ENCODE assay signal across 24 mouse cellular contexts in genomic region chr10:26328843-26329242, GRCm38 (mm10). TPM values are rescaled to one million over a fixed set of nuclear protein-coding genes. Genes with fewer than 3 reads are reported as not detected.
DNase-seq lines count a peak whose midpoint lies in the region; ATAC-seq lines count a peak whose summit lies in the region.
"Had no signal": no experiment of that assay in that cellular context is flagged by ENCODE, and none has a peak within 500 bp of the region (broad histone marks: within the 10 kb centered on the region; RNA-seq: fewer than 3 reads in every experiment).

No protein-coding gene starts in this region.

- H3K9me3 ChIP-seq in hindbrain, embryonic 12.5 days (replicated peaks): no peaks in the 10 kb centered on the region
- H3K9me3 ChIP-seq in hindbrain, embryonic 10.5 days: no peaks in the 10 kb centered on the region
- H3K9me3 ChIP-seq in neural tube, embryonic 14.5 days (ENCODE audit: control insufficient read depth, low read length): no peaks in the 10 kb centered on the region
- H3K9me3 ChIP-seq: embryonic facial prominence, embryonic 13.5 days; embryonic facial prominence, embryonic 15.5 days; forebrain, embryonic 10.5 days; forebrain, embryonic 12.5 days had no signal

- peaks cover 14% of the 10 kb centered on the region; the same call in 1 of the 2 replicates for H3K36me3 ChIP-seq in hindbrain, embryonic 12.5 days
- H3K36me3 ChIP-seq in hindbrain, embryonic 10.5 days: peaks cover 59% of the 10 kb centered on the region
- no peaks in the 10 kb centered on the region for H3K36me3 ChIP-seq in neural tube, embryonic 14.5 days (ENCODE audit: control insufficient read depth, insufficient read depth, low read length)

- H3K4me2 ChIP-seq in hindbrain, embryonic 12.5 days (replicated peaks): no peak overlapping the region
- H3K4me2 ChIP-seq in neural tube, embryonic 14.5 days (ENCODE audit: low read depth, low read length): no peak overlapping the region
- H3K4me2 ChIP-seq: embryonic facial prominence, embryonic 13.5 days; embryonic facial prominence, embryonic 15.5 days; forebrain, embryonic 12.5 days had no signal

- 57% methylated on average over 3 of the region's 3 CpGs for WGBS in hindbrain, embryonic 12.5 days
- WGBS in hindbrain, embryonic 10.5 days: 65% methylated on average over 3 of the region's 3 CpGs
- WGBS in neural tube, embryonic 14.5 days: 41% methylated on average over 3 of the region's 3 CpGs

- no peak overlapping the region for H3K9ac ChIP-seq in hindbrain, embryonic 12.5 days
- no peak overlapping the region for H3K9ac ChIP-seq in neural tube, embryonic 14.5 days (replicated peaks; ENCODE audit: low read depth, low read length)
- H3K9ac ChIP-seq: embryonic facial prominence, embryonic 13.5 days; embryonic facial prominence, embryonic 15.5 days; forebrain, embryonic 12.5 days had no signal

- H3K27me3 ChIP-seq in hindbrain, embryonic 12.5 days: no peaks in the 10 kb centered on the region
- H3K27me3 ChIP-seq in hindbrain, embryonic 10.5 days (ENCODE audit: insufficient read depth, poor library complexity, severe bottlenecking): 0 out of 2 replicates have a peak, but pooled peaks cover 5% of the 10 kb centered on the region
- no peaks in the 10 kb centered on the region for H3K27me3 ChIP-seq in neural tube, embryonic 14.5 days (ENCODE audit: control insufficient read depth, insufficient read depth, low read length)
- H3K27me3 ChIP-seq: embryonic facial prominence, embryonic 13.5 days; embryonic facial prominence, embryonic 15.5 days had no signal

- H3K4me3 ChIP-seq in hindbrain, embryonic 12.5 days: no peak overlapping the region
- H3K4me3 ChIP-seq in hindbrain, embryonic 10.5 days: no peak overlapping the region
- H3K4me3 ChIP-seq in neural tube, embryonic 14.5 days (ENCODE audit: low read depth, low read length): no peak overlapping the region
- H3K4me3 ChIP-seq: embryonic facial prominence, embryonic 13.5 days; embryonic facial prominence, embryonic 15.5 days; erythroblast, embryonic 14.5 days; forebrain, embryonic 10.5 days; forebrain, embryonic 12.5 days had no signal

- peak; percentile 52; the same call in 1 of the 2 replicates for ATAC-seq in hindbrain, embryonic 12.5 days (ENCODE audit: low FRiP score)
- peak; percentile 39; the same call in 1 of the 2 replicates for ATAC-seq in neural tube, embryonic 14.5 days (ENCODE audit: low read depth)
- ATAC-seq: CD4-positive, CD25-positive, alpha-beta regulatory T cell, adult 4 months had no signal

- H3K4me1 ChIP-seq in hindbrain, embryonic 12.5 days: peaks cover 11% of the 10 kb centered on the region
- peaks cover 19% of the 10 kb centered on the region; the same call in 1 of the 2 replicates for H3K4me1 ChIP-seq in hindbrain, embryonic 10.5 days (replicated peaks)
- H3K4me1 ChIP-seq in neural tube, embryonic 14.5 days (ENCODE audit: control insufficient read depth, insufficient read depth, low read length): 0 out of 2 replicates have a peak, but pooled peaks cover 3% of the 10 kb centered on the region
- H3K4me1 ChIP-seq: embryonic facial prominence, embryonic 13.5 days; embryonic facial prominence, embryonic 15.5 days had no signal

- DNase-seq in hindbrain, embryonic 10.5 days (ENCODE audit: low spot score): no peak
- DNase-seq in retina, embryonic 14.5 days (ENCODE audit: low spot score): peak; percentile 3
- no peak for DNase-seq in retina, postnatal 1 day
- DNase-seq in thymus, postnatal 0 days (ENCODE audit: low spot score): no peak
- no peak for DNase-seq in kidney, postnatal 25 days
- DNase-seq: adrenal gland, adult 2 months; adrenal gland, postnatal 10 days; adrenal gland, postnatal 25 days; B cell, adult 2 months; cerebellum, adult 11 months; cerebellum, adult 18-20 months; cerebellum, adult 8-10 months; cerebellum, adult 9-11 months; cerebellum, postnatal 14 days; cerebellum, postnatal 36 days; embryo, embryonic 11 days had no signal

- no peak overlapping the region for H3K27ac ChIP-seq in hindbrain, embryonic 12.5 days
- no peak overlapping the region for H3K27ac ChIP-seq in hindbrain, embryonic 10.5 days
- no peak overlapping the region for H3K27ac ChIP-seq in neural tube, embryonic 14.5 days (ENCODE audit: low read depth, low read length)
- H3K27ac ChIP-seq: embryonic facial prominence, embryonic 13.5 days; embryonic facial prominence, embryonic 15.5 days; forebrain, embryonic 10.5 days; forebrain, embryonic 12.5 days had no signal

RNA-seq across cellular contexts. Expression of gene L3mbtl3, which starts 46.9 kb away (rescaled TPM):
- 25.0 and 25.9 TPM in 2 replicates for polyA plus RNA-seq in hindbrain, embryonic 12.5 days (2016; fragmentation: Nextera tagmentation; extraction: Ambion mirVana)
- 16.8 and 17.1 TPM in 2 replicates for polyA plus RNA-seq in hindbrain, embryonic 10.5 days (2016; fragmentation: Nextera tagmentation; extraction: Ambion mirVana)
- polyA plus RNA-seq in neural tube, embryonic 14.5 days (2014; fragmentation: Nextera tagmentation; extraction: Ambion mirVana): 23.7 and 26.0 TPM in 2 replicates
- 9.6 and 10.7 TPM in 2 replicates for polyA plus RNA-seq in thymus, postnatal 0 days (2015; fragmentation: Nextera tagmentation; extraction: Ambion mirVana)
